Mouse (Mus musculus): ENCODE results near the gene Fthl17f.
"Not testable (repeated sequence)": the region's sequence is repeated elsewhere in the genome, so short reads cannot be mapped to it uniquely, and the experiment has no call there.

Fthl17f gene

DNA sequence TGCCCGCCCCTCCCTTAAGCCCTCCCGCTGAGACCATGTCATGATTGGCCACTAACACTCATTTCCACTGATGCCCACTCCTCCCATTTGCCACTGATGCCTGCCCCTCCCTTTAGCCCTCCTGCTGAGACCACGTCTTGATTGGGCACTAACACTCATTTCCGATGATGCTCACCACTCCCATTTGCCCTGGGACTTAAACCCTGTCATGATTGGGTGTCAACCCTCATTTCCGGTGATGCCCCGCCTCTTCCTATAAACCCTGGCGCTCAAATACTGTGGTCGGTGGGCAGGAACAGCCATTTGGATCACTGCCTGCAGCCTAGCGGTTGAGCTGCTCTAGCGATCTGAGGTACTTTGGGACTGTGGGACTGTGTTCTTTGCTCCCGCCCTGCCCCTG is at the start of gene Fthl17f:
Gene Fthl17f (plus strand): TSS at position 301 of the 400 bp plus-strand sequence.
- not testable (repeated sequence) for DNase-seq (ENCODE audit: low spot score in 2 of 2)

DNA sequence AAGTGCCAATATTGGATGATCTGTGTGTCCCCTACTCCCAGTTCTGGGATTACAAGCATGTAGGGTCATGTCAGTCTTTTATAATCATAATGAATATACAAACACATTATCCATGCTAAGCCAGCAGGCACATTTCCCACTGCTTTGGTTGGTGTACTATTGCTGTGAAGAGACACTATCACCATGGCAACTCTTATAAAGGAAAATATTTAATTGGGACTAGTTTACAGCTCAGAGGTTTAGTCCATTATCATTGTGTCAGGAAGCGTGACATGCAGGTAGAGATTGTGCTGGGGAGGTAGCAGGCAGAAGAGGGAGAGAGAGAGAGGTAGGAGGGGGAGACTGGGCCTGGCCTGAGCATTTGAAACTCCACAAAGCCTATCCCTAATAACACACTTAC is 46.7 kb upstream of the Fthl17f start:
- DNase-seq (ENCODE audit: low spot score in 2 of 2): no peak

DNA sequence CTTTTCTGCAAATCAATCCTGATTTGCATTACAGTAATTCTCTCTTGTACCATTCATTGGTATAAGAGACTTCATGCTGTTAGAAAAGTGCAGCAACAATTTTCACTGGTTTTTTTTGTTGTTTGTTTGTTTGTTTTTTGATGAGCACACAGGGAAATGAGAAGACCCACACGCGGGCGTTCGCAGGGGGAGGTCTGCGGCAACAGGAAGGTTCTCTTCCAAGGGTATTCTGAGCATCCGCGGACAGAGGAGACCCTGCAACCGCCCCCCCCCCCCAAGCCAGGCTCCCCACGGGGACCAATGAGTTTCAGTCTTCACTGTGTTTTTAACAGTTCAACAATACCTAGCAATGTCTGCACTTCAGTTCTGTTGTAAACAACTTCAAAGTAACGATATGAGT is 43.3 kb upstream of the Fthl17f start:
- DNase-seq (ENCODE audit: low spot score in 2 of 2): no peak

DNA sequence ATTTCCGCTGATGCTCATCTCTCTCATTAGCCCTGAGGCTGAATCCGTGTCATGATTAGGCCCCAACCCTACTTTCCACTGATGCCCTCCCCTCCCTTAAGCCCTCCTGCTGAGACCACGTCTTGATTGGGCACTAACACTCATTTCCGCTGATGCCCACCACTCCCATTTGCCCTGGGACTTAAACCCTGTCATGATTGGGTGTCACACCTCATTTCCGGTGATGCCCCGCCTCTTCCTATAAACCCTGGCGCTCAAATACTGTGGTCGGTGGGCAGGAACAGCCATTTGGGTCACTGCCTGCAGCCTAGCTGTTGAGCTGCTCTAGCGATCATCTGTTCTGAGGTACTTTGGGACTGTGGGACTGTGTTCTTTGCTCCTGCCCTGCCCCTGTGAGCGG is 29.6 kb upstream of the Fthl17f start, which contains the start of gene Fthl17e:
Gene Fthl17e (plus strand): TSS at position 301 of the 400 bp plus-strand sequence.
- DNase-seq (ENCODE audit: low spot score in 2 of 2): not testable (repeated sequence)

DNA sequence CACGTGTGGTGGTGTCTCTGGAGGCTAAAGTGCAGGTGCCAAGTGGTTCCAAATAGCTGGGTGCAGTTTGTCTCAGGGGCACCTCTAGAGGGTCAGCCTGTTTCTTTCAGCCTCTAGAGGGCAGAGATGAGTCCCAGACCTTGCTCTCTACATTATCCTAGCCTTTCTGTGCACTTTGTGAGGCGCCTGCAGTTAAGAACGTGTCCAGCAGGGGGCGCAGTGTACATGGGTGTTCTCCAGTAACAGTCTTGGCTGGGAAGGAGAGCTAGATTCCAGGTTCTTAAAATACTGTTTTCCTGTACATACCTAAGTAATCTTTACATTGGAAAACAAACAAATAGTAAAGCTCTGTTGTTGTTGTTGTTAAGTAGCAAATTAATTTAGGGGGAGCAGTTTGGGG is 21.2 kb upstream of the Fthl17f start:
- DNase-seq (ENCODE audit: low spot score in 2 of 2): not testable (repeated sequence)

DNA sequence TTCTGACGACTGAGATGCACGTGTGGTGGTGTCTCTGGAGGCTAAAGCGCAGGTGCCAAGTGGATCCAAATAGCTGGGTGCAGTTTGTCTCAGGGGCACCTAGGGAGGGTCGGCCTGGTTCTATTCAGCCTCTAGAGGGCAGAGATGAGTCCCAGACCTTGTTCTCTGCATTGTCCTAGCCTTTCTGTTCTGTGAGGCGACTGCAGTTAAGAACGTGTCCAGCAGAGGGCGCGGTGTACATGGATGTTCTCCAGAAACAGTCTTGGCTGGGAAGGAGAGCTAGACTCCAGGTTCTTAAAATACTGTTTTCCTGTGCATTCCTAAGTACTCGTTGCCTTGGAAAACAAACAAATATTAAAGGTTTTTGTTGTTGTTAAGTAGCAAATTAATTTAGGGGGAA is 1.9 kb upstream of the Fthl17f start:
- DNase-seq (ENCODE audit: low spot score in 2 of 2): peak; percentile 25 to 71

DNA sequence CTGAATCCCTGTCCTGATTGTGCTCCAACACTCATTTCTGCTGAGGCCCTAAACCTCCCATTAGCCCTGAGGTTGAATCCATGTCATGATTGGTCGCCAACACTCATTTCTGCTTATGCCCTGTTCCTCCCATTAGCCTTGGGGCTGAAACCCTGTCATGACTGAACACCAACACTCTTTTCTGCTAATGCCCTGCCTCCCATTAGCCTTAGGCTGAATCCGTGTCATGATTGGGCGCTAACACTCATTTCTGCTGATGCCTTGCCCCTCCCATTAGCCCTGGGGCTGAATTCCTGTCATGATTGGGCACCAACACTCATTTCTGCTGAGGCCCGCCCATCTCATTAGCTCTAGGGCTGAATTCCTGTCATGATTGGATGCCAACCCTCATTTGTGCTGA is 714 bp upstream of the Fthl17f start:
- DNase-seq (ENCODE audit: low spot score in 2 of 2): no peak

DNA sequence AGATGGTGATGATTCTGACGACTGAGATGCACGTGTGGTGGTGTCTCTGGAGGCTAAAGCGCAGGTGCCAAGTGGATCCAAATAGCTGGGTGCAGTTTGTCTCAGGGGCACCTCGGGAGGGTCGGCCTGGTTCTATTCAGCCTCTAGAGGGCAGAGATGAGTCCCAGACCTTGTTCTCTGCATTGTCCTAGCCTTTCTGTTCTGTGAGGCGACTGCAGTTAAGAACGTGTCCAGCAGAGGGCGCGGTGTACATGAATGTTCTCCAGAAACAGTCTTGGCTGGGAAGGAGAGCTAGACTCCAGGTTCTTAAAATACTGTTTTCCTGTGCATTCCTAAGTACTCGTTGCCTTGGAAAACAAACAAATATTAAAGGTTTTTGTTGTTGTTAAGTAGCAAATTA is 14.9 kb downstream of the Fthl17f start:
- peak in 1 of 2 experiments; percentile 60 for DNase-seq (ENCODE audit: low spot score in 2 of 2)

DNA sequence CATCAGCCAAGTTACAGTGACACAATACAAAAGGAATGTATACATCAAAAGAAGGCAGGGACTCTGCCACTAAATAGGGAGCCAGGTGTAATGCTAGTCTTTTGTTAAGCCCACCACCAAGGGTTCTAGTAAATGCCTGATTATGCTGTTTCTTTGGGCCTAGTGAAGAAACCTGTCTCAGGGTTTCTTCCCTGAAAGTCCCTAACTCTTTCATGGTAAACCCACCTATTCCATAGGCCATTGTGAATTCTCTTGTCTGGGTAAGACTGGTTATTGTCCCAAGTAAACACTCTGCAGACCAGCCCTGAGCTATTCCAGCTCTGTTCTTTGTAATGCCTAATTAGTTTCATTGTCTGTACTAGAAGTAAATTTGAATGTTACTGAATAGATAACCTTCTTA is 32.3 kb downstream of the Fthl17f start:
- DNase-seq (ENCODE audit: low spot score in 2 of 2): not testable (repeated sequence)

DNA sequence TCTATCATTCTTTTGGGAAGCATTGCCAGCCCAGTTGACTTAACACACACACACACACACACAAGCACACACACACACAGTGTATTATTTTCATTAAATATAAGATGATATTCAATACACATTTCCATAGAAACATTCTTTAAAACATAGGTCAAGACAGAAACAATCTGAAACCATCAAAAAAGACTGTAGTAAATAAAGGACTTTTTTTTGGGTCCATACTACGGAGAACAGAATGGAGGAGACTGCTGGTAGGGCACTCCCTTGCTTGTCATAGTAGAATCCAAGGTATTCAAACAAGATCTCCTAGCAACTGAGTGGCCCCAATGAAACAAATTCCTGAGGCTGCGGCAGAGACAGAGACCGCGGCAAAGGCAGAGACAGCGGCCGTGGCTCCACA is 41.4 kb downstream of the Fthl17f start, which contains the start of gene 4930402K13Rik:
Gene 4930402K13Rik (plus strand): TSS at position 301 of the 400 bp plus-strand sequence.
- no peak for DNase-seq (ENCODE audit: low spot score in 2 of 2)

DNA sequence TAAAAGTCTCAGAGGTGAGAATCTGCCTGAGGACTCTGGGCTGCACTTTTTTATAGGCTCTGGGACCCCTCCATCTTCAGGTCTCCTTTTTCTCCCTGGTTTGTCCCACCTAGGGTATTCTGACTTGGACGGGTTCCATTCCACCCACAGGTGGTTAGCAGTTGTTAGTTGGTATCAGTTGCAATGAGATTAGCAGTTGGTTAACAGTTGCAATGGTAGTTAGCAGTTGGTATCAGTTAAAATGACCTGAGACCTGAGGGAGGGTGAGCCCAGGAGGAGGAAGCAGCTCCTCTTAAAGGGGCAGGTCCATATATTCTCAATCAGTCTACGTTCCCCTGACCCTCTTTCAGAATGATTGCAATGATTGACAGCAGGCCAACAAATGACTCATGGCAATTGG is 47.6 kb downstream of the Fthl17f start:
- no peak for DNase-seq (ENCODE audit: low spot score in 2 of 2)

Measured in urinary bladder, adult 18-20 months (tissue).